Mouse (Mus musculus) gonadal fat pad, adult 2 months (tissue): ENCODE data around the gene Tiprl. TPM values are rescaled to one million over a fixed set of nuclear protein-coding genes. Genes with fewer than 3 reads are reported as not detected.

Source experiments
- DNase-seq: peaks from one replicate; pipeline ENCODE4 v3.0.0-alpha.2; 2012; ENCODE audit warnings: low read depth
- polyA plus RNA-seq: library from polyadenylated mRNA; depleted of rRNA; stranded (reverse); fragments of >200 nt; gene quantifications from 2 replicates; pipeline ENCODE4 v1.2.3, GENCODE M21; 2012; rRNA removed

The Tiprl gene
- polyA plus RNA-seq, 1 experiment: 23.8 TPM

DNA sequence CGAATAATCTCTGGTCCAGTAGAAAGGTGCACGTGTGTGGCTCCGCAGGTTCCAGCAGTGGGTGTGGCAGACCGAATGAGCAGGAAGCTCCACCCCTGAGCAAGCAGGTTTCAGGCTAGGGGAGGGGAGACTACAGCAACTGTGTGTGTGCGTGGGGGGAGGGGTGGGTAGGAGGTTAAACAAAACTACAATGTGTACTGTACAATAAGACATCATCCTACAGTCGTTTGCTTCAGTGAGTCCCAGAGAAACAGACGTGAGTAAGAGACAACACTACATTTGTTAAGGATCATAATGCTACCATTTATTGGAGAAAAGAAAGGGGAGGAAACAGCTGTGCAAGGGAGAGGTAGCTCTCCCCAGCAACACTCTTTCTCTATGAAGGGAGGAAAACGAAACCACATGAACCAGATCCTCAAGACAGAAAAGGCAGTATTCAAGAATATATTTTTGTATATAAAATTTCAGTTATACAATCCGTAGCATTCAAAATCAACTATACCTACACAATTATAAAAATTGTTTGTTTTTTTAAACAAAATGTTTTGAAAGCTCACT is 62.7 kb downstream of the Tiprl start:
- DNase-seq: no peak

DNA sequence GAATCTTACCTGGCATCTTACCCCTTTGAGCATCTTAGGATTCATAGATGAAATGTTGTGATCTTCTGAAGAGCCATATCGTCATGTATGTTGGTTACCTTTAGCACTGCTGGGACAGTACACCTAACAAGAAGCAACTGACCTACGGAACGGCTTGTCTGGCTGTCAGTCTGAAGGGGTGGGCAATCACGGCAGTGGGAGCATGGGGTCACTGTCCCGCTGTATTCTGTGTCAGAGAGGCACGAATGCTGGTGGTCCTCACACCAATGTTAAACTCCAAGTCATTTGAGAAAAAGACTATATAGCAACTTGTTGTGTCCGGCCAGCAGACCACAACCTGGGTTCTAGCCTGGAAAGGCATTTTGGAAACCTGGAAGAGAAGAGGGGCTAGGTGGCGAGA is 65.5 kb downstream of the Tiprl start:
- DNase-seq: no peak

DNA sequence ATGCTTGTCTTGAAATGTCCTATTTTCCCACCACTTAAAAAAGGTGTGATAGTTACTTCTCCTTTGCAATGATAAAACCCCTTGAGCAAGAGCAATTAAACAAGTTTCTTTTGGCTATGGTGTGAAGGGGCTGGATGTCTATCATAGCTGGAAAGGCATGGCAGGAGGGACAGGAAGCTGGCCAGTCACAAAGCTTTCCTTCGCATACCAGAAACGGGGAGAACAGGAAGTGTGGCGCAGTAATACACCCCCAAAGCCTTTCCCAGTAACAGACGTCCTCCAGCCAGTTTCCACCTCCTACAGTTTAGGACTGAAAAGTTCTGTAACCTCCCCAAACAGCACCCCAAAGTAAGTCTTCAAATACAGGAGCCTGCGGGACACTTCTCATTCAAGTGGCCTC is 66.6 kb downstream of the Tiprl start:
- no peak for DNase-seq

DNA sequence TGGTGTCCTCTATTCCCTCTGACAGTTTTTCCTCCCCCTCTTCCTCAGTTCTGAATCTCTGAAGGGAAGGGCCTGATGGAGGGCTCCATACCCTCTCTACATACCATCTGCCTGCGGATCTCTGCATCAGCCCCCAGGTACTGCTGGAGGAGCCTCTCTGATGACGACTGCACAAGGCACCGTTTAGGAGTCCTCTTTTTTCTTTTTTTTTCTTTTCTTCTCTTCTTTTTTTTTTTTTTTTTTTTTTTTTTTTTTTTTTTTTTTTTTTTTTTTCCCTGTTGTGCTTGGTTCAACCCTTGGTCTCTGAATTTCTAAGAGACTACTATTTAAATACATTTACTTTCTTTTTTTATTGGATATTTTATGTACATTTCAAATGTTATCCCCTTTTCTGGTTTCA is 67.3 kb downstream of the Tiprl start:
- DNase-seq: no peak

DNA sequence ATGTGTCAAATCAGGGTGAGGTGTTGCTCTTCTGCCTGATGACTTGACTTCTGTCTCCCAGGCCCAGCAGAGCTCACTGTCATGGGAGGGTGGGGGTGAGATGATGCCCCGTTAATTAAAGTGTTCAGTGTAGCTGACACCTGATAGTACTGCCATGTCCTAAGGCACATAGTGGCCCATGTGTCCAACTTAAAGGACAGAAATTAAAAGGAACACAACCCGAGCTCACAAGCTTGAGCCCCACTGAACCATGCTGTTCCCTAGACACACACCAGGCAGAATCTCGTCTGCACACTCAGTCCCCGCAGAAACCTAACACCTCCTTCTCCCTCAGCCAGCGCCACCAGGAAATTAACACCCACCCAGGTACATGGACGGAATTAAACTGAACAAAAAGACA is 71.9 kb downstream of the Tiprl start:
- DNase-seq: no peak

Other genes with a start within 250 kb of the Tiprl start
- gene Tbx19, start 76.2 kb downstream of the Tiprl start, polyA plus RNA-seq: 0.24 and 0.58 TPM in 2 replicates
- gene Sft2d2, start 42.6 kb downstream of the Tiprl start, polyA plus RNA-seq: 82.2 and 86.2 TPM in 2 replicates
- gene Gpr161, start 58.8 kb upstream of the Tiprl start, polyA plus RNA-seq: 2.6 and 3.0 TPM in 2 replicates
- 23.4 and 27.6 TPM in 2 replicates for gene Dcaf6, start 223.5 kb upstream of the Tiprl start, polyA plus RNA-seq
- gene Mpc2, start 223.6 kb upstream of the Tiprl start, polyA plus RNA-seq: 131 and 160 TPM in 2 replicates
- 1.1 and 1.2 TPM in 2 replicates for gene Adcy10, start 248.2 kb upstream of the Tiprl start, polyA plus RNA-seq